Mouse (Mus musculus): Measurements from ENCODE around the gene Synpo2. TPM values are rescaled to one million over a fixed set of nuclear protein-coding genes. Genes with fewer than 3 reads are reported as not detected.

Gene Synpo2
- total RNA-seq, 1 experiment: 1.6 TPM

- Histone ChIP-seq H3K9me3 (ENCODE audit: control insufficient read depth, insufficient read depth, low read depth, low read length) (no peaks in the 10 kb centered on the region), H3K27ac (ENCODE audit: insufficient read depth, low read depth, low read length, poor library complexity, severe bottlenecking) (no peak overlapping the region), H3K4me1 (ENCODE audit: control insufficient read depth in 2 of 2, insufficient read depth in 2 of 2, low read length in 2 of 2, poor library complexity in 1 of 2) (no peaks in the 10 kb centered on the region), H3K36me3 (ENCODE audit: control insufficient read depth, insufficient read depth, low read length, poor library complexity, severe bottlenecking) (no peaks in the 10 kb centered on the region), H3K4me3 (ENCODE audit: insufficient read depth in 1 of 2, low read depth in 1 of 2, low read length in 2 of 2, poor library complexity in 1 of 2, severe bottlenecking in 1 of 2) (no peak overlapping the region), H3K9ac (ENCODE audit: insufficient read depth, low read depth, low read length, poor library complexity, severe bottlenecking) (no peak overlapping the region)
- TF ChIP-seq ZNF384 (IDR thresholded peaks at IDR 0.05; ENCODE audit: low read depth, low read length) (no peak), HCFC1 (IDR thresholded peaks at IDR 0.05; ENCODE audit: borderline replicate concordance, insufficient read depth, low read length) (no peak), CHD2 (IDR thresholded peaks at IDR 0.05; ENCODE audit: low read depth, low read length) (no peak), ZC3H11A (IDR thresholded peaks at IDR 0.05; ENCODE audit: borderline replicate concordance, low read depth, low read length) (no peak), MAFK (IDR thresholded peaks at IDR 0.05; ENCODE audit: insufficient read depth, low read depth, low read length) (no peak)
- DNase-seq (ENCODE audit: low read depth, low spot score): no peak
- in situ Hi-C loops (cut with MboI; ENCODE audit: low sequenced_read_pairs in 2 of 2, unreplicated experiment in 2 of 2): loop anchor here in 1 of 2 experiments (10.0 kb wide), 2 partner anchors 161 to 191 kb away; no protein-coding TSS in a partner anchor
Observed at GRCm38 (mm10) chr3:123164183-123164582, 71.8 kb downstream of the Synpo2 start.

- H3K4me3 ChIP-seq (ENCODE audit: insufficient read depth in 1 of 2, low read depth in 1 of 2, low read length in 2 of 2, poor library complexity in 1 of 2, severe bottlenecking in 1 of 2): no peak overlapping the region
- no peak overlapping the region for H3K27ac ChIP-seq (ENCODE audit: insufficient read depth, low read depth, low read length, poor library complexity, severe bottlenecking)
- in situ Hi-C loops (cut with MboI; ENCODE audit: low sequenced_read_pairs in 2 of 2, unreplicated experiment in 2 of 2): loop anchor here in 1 of 2 experiments (10.0 kb wide), 2 partner anchors 162 to 192 kb away; no protein-coding TSS in a partner anchor
- no peak for DNase-seq (ENCODE audit: low read depth, low spot score)
- TF ChIP-seq CHD2 (IDR thresholded peaks at IDR 0.05; ENCODE audit: low read depth, low read length) (no peak), ZNF384 (IDR thresholded peaks at IDR 0.05; ENCODE audit: low read depth, low read length) (no peak), HCFC1 (IDR thresholded peaks at IDR 0.05; ENCODE audit: borderline replicate concordance, insufficient read depth, low read length) (no peak), ZC3H11A (IDR thresholded peaks at IDR 0.05; ENCODE audit: borderline replicate concordance, low read depth, low read length) (no peak), MAFK (IDR thresholded peaks at IDR 0.05; ENCODE audit: insufficient read depth, low read depth, low read length) (no peak)
- no peaks in the 10 kb centered on the region for H3K36me3 ChIP-seq (ENCODE audit: control insufficient read depth, insufficient read depth, low read length, poor library complexity, severe bottlenecking)
- H3K4me1 ChIP-seq (ENCODE audit: control insufficient read depth in 2 of 2, insufficient read depth in 2 of 2, low read length in 2 of 2, poor library complexity in 1 of 2): no peaks in the 10 kb centered on the region
- H3K9me3 ChIP-seq (ENCODE audit: control insufficient read depth, insufficient read depth, low read depth, low read length): no peaks in the 10 kb centered on the region
- no peak overlapping the region for H3K9ac ChIP-seq (ENCODE audit: insufficient read depth, low read depth, low read length, poor library complexity, severe bottlenecking)
Observed at GRCm38 (mm10) chr3:123163192-123163523, 72.8 kb downstream of the Synpo2 start.

- TF ChIP-seq MAFK (IDR thresholded peaks at IDR 0.05; ENCODE audit: insufficient read depth, low read depth, low read length) (no peak), ZNF384 (IDR thresholded peaks at IDR 0.05; ENCODE audit: low read depth, low read length) (no peak), CHD2 (IDR thresholded peaks at IDR 0.05; ENCODE audit: low read depth, low read length) (no peak), HCFC1 (IDR thresholded peaks at IDR 0.05; ENCODE audit: borderline replicate concordance, insufficient read depth, low read length) (no peak), ZC3H11A (IDR thresholded peaks at IDR 0.05; ENCODE audit: borderline replicate concordance, low read depth, low read length) (no peak)
- Histone ChIP-seq H3K4me3 (ENCODE audit: insufficient read depth in 1 of 2, low read depth in 1 of 2, low read length in 2 of 2, poor library complexity in 1 of 2, severe bottlenecking in 1 of 2) (no peak overlapping the region), H3K9me3 (ENCODE audit: control insufficient read depth, insufficient read depth, low read depth, low read length) (no peaks in the 10 kb centered on the region), H3K9ac (ENCODE audit: insufficient read depth, low read depth, low read length, poor library complexity, severe bottlenecking) (no peak overlapping the region), H3K27ac (ENCODE audit: insufficient read depth, low read depth, low read length, poor library complexity, severe bottlenecking) (no peak overlapping the region), H3K4me1 (ENCODE audit: control insufficient read depth in 2 of 2, insufficient read depth in 2 of 2, low read length in 2 of 2, poor library complexity in 1 of 2) (no peaks in the 10 kb centered on the region), H3K36me3 (ENCODE audit: control insufficient read depth, insufficient read depth, low read length, poor library complexity, severe bottlenecking) (no peaks in the 10 kb centered on the region)
- no peak for DNase-seq (ENCODE audit: low read depth, low spot score)
- in situ Hi-C loops (cut with MboI; ENCODE audit: low sequenced_read_pairs in 2 of 2, unreplicated experiment in 2 of 2): loop anchor here in 1 of 2 experiments (10.0 kb wide), 2 partner anchors 162 to 192 kb away; no protein-coding TSS in a partner anchor
Observed at GRCm38 (mm10) chr3:123162289-123163191, 73.4 kb downstream of the Synpo2 start.

- Histone ChIP-seq H3K4me1 (ENCODE audit: control insufficient read depth in 2 of 2, insufficient read depth in 2 of 2, low read length in 2 of 2, poor library complexity in 1 of 2) (no peaks in the 10 kb centered on the region), H3K4me3 (ENCODE audit: insufficient read depth in 1 of 2, low read depth in 1 of 2, low read length in 2 of 2, poor library complexity in 1 of 2, severe bottlenecking in 1 of 2) (no peak overlapping the region), H3K9me3 (ENCODE audit: control insufficient read depth, insufficient read depth, low read depth, low read length) (no peaks in the 10 kb centered on the region), H3K36me3 (ENCODE audit: control insufficient read depth, insufficient read depth, low read length, poor library complexity, severe bottlenecking) (no peaks in the 10 kb centered on the region), H3K27ac (ENCODE audit: insufficient read depth, low read depth, low read length, poor library complexity, severe bottlenecking) (no peak overlapping the region), H3K9ac (ENCODE audit: insufficient read depth, low read depth, low read length, poor library complexity, severe bottlenecking) (no peak overlapping the region)
- in situ Hi-C loops (cut with MboI; ENCODE audit: low sequenced_read_pairs in 2 of 2, unreplicated experiment in 2 of 2): loop anchor here in 1 of 2 experiments (10.0 kb wide), 2 partner anchors 164 to 194 kb away; no protein-coding TSS in a partner anchor
- no peak for DNase-seq (ENCODE audit: low read depth, low spot score)
- TF ChIP-seq HCFC1 (IDR thresholded peaks at IDR 0.05; ENCODE audit: borderline replicate concordance, insufficient read depth, low read length) (no peak), CHD2 (IDR thresholded peaks at IDR 0.05; ENCODE audit: low read depth, low read length) (no peak), ZNF384 (IDR thresholded peaks at IDR 0.05; ENCODE audit: low read depth, low read length) (no peak), ZC3H11A (IDR thresholded peaks at IDR 0.05; ENCODE audit: borderline replicate concordance, low read depth, low read length) (peak; percentile 82), MAFK (IDR thresholded peaks at IDR 0.05; ENCODE audit: insufficient read depth, low read depth, low read length) (peak; percentile 97)
Observed at GRCm38 (mm10) chr3:123160792-123161191, 75.2 kb downstream of the Synpo2 start.
